Mouse (Mus musculus) thymus, postnatal 0 days (tissue): ENCODE results near the gene Pax8. TPM values are rescaled to one million over a fixed set of nuclear protein-coding genes. Genes with fewer than 3 reads are reported as not detected.

ENCODE experiments used
- polyA plus RNA-seq: library from polyadenylated mRNA; unstranded; fragments of >200 nt; fragmentation: Nextera tagmentation; extraction: Ambion mirVana; gene quantifications from 2 replicates; pipeline ENCODE4 v1.2.1, GENCODE M21; 2015

Gene Pax8
- polyA plus RNA-seq, 1 experiment from 2014 or later = 0.07 TPM

Other genes starting within 250 kb of the Pax8 start
- gene Il1f5, start 198.6 kb downstream of the Pax8 start, polyA plus RNA-seq = 0.22 and 0.36 TPM in 2 replicates
- gene Il1f10, start 184.4 kb downstream of the Pax8 start, polyA plus RNA-seq = 0.38 TPM in 1 of 2 replicates, not detected in the other
- 3.9 TPM in 2 replicates for gene Il1rn, start 138.7 kb downstream of the Pax8 start, polyA plus RNA-seq
- 39.5 and 42.1 TPM in 2 replicates for gene Psd4, start 108.0 kb downstream of the Pax8 start, polyA plus RNA-seq